Comparison of ENCODE assay signal across 11 mouse cellular contexts in genomic region chr8:110702636-110703459, GRCm38 (mm10). TPM values are rescaled to one million over a fixed set of nuclear protein-coding genes. Genes with fewer than 3 reads are reported as not detected.
DNase-seq lines count a peak whose midpoint lies in the region; ATAC-seq and TF ChIP-seq lines count a peak whose summit lies in the region.
"Had no signal": no experiment of that assay in that cellular context is flagged by ENCODE, and none has a peak within 500 bp of the region (broad histone marks: within the 10 kb centered on the region; RNA-seq: fewer than 3 reads in every experiment).

No protein-coding gene starts in this region.

- no peak overlapping the region for H3K4me3 ChIP-seq in kidney, embryonic 15.5 days (replicated peaks)
- no peak overlapping the region for H3K4me3 ChIP-seq in embryonic facial prominence, embryonic 13.5 days
- no peak overlapping the region for H3K4me3 ChIP-seq in hindbrain, embryonic 10.5 days
- H3K4me3 ChIP-seq in limb, embryonic 14.5 days (replicated peaks; ENCODE audit: low read length), result no peak overlapping the region
- H3K4me3 ChIP-seq: erythroblast, embryonic 14.5 days had no signal

- H3K27ac ChIP-seq in kidney, embryonic 15.5 days, result peak overlapping the region; percentile 92
- peak overlapping the region; percentile 92 for H3K27ac ChIP-seq in embryonic facial prominence, embryonic 13.5 days
- H3K27ac ChIP-seq in hindbrain, embryonic 10.5 days, result 0 out of 2 replicates have a peak overlapping the region, but pooled peaks have one; percentile 1
- H3K27ac ChIP-seq in limb, embryonic 14.5 days (replicated peaks; ENCODE audit: low read depth, low read length), result peak overlapping the region; percentile 61

- H3K27me3 ChIP-seq in kidney, embryonic 15.5 days, result no peaks in the 10 kb centered on the region
- no peaks in the 10 kb centered on the region for H3K27me3 ChIP-seq in embryonic facial prominence, embryonic 13.5 days
- no peaks in the 10 kb centered on the region for H3K27me3 ChIP-seq in hindbrain, embryonic 10.5 days (ENCODE audit: insufficient read depth, poor library complexity, severe bottlenecking)
- no peaks in the 10 kb centered on the region for H3K27me3 ChIP-seq in limb, embryonic 14.5 days (ENCODE audit: control insufficient read depth, insufficient read depth, low read length)

- no peak for TF ChIP-seq POLR2A in limb, embryonic 14.5 days (IDR thresholded peaks at IDR 0.05; ENCODE audit: borderline replicate concordance, extremely low read depth, insufficient read depth, insufficient read length)

- H3K9me3 ChIP-seq in kidney, embryonic 15.5 days (replicated peaks), result no peaks in the 10 kb centered on the region
- H3K9me3 ChIP-seq in embryonic facial prominence, embryonic 13.5 days, result no peaks in the 10 kb centered on the region
- H3K9me3 ChIP-seq in hindbrain, embryonic 10.5 days, result no peaks in the 10 kb centered on the region
- H3K9me3 ChIP-seq in limb, embryonic 14.5 days (ENCODE audit: control insufficient read depth, low read length), result no peaks in the 10 kb centered on the region

- ATAC-seq in kidney, embryonic 15.5 days (replicated peaks; ENCODE audit: low FRiP score), result peak; percentile 83
- ATAC-seq in embryonic facial prominence, embryonic 13.5 days (ENCODE audit: insufficient number of reproducible peaks, insufficient read depth, low FRiP score, low TSS enrichment, low read depth), result no peak; the same call in 1 of the 2 replicates
- peak; percentile 38 for ATAC-seq in limb, embryonic 14.5 days (ENCODE audit: low FRiP score, low read depth)
- ATAC-seq in activated CD4-positive, CD25-positive, alpha-beta regulatory T cell, adult 4 months, result no peak

- DNase-seq in kidney, adult 9 months, result no peak
- DNase-seq in hindbrain, embryonic 10.5 days (ENCODE audit: low spot score), result no peak
- DNase-seq in limb, embryonic 14.5 days (ENCODE audit: low spot score), result peak; percentile 70
- DNase-seq in left cerebral cortex, postnatal 25 days (ENCODE audit: low spot score in 2 of 2), result no peak
- DNase-seq in spleen, postnatal 4 days (ENCODE audit: low spot score in 2 of 2), result no peak
- DNase-seq: adrenal gland, postnatal 25 days; right cerebral cortex, postnatal 25 days had no signal

- peaks cover 12% of the 10 kb centered on the region; the same call in 1 of the 2 replicates for H3K36me3 ChIP-seq in kidney, embryonic 15.5 days
- H3K36me3 ChIP-seq in embryonic facial prominence, embryonic 13.5 days, result 0 out of 2 replicates have a peak, but pooled peaks cover 5% of the 10 kb centered on the region
- H3K36me3 ChIP-seq in hindbrain, embryonic 10.5 days, result peaks cover 60% of the 10 kb centered on the region
- no peaks in the 10 kb centered on the region for H3K36me3 ChIP-seq in limb, embryonic 14.5 days (ENCODE audit: control insufficient read depth, insufficient read depth, low read length)

- peak overlapping the region; percentile 2 for H3K4me2 ChIP-seq in kidney, embryonic 15.5 days
- H3K4me2 ChIP-seq in embryonic facial prominence, embryonic 13.5 days, result peak overlapping the region; percentile 26
- H3K4me2 ChIP-seq in limb, embryonic 14.5 days (replicated peaks; ENCODE audit: low read depth, low read length, severe bottlenecking), result no peak overlapping the region; the same call in 1 of the 2 replicates

- intact Hi-C loops in left cerebral cortex, postnatal 25 days (cut with DNase I), result no loop called here

- peaks cover 54% of the 10 kb centered on the region for H3K4me1 ChIP-seq in kidney, embryonic 15.5 days
- peaks cover 57% of the 10 kb centered on the region for H3K4me1 ChIP-seq in embryonic facial prominence, embryonic 13.5 days
- H3K4me1 ChIP-seq in hindbrain, embryonic 10.5 days (replicated peaks), result peaks cover 41% of the 10 kb centered on the region
- H3K4me1 ChIP-seq in limb, embryonic 14.5 days (ENCODE audit: control insufficient read depth, insufficient read depth, low read length), result peaks cover 42% of the 10 kb centered on the region

- WGBS in kidney, embryonic 15.5 days, result 25% methylated on average over 9 of the region's 9 CpGs
- WGBS in embryonic facial prominence, embryonic 13.5 days, result 33% methylated on average over 9 of the region's 9 CpGs
- WGBS in hindbrain, embryonic 10.5 days, result 35% methylated on average over 9 of the region's 9 CpGs
- 25% methylated on average over 9 of the region's 9 CpGs for WGBS in limb, embryonic 14.5 days

- H3K9ac ChIP-seq in kidney, embryonic 15.5 days, result no peak overlapping the region
- peak overlapping the region; percentile 55 for H3K9ac ChIP-seq in embryonic facial prominence, embryonic 13.5 days
- peak overlapping the region; percentile 2; the same call in 1 of the 2 replicates for H3K9ac ChIP-seq in limb, embryonic 14.5 days (ENCODE audit: low read depth, low read length, severe bottlenecking)

RNA-seq across cellular contexts. Expression of gene Mtss1l, which starts 18.4 kb away (rescaled TPM):
- 8.3 and 8.4 TPM in 2 replicates for polyA plus RNA-seq in kidney, embryonic 15.5 days (2015; fragmentation: Nextera tagmentation; extraction: Ambion mirVana)
- polyA plus RNA-seq in embryonic facial prominence, embryonic 13.5 days (2015; fragmentation: Nextera tagmentation; extraction: Ambion mirVana), result 11.0 and 12.6 TPM in 2 replicates
- polyA plus RNA-seq in hindbrain, embryonic 10.5 days (2016; fragmentation: Nextera tagmentation; extraction: Ambion mirVana), result 6.4 and 6.9 TPM in 2 replicates
- 78.7 and 115 TPM in 2 replicates for polyA plus RNA-seq in limb, embryonic 14.5 days (2012; rRNA removed)
- 19.1 and 28.0 TPM in 2 replicates for polyA plus RNA-seq in limb, embryonic 14.5 days (2014; fragmentation: Nextera tagmentation; extraction: Ambion mirVana)
- under 1 TPM in 1 of 2 experiments, not detected in 1; 0.21 TPM for polyA plus RNA-seq in activated CD4-positive, CD25-positive, alpha-beta regulatory T cell, adult 4 months (2017; shearing (Covaris generic))
- 100 to 1,000 TPM; 195 to 204 TPM for total RNA-seq in left cerebral cortex, postnatal 25 days (2021)

Comparison
In these comparisons a context has a peak if more than half of its experiments do, and no peak if none do; other contexts are left out.
1. ATAC-seq: peak in kidney, embryonic 15.5 days (single experiment) and limb, embryonic 14.5 days (single experiment); none in embryonic facial prominence, embryonic 13.5 days (single experiment) and activated CD4-positive, CD25-positive, alpha-beta regulatory T cell, adult 4 months (single experiment).
2. H3K27ac ChIP-seq: peak in every context shown above with its lines; median percentile 92 in kidney, embryonic 15.5 days; 92 in embryonic facial prominence, embryonic 13.5 days; 61 in limb, embryonic 14.5 days; 1 in hindbrain, embryonic 10.5 days.